Mouse (Mus musculus) limb, embryonic 14.5 days (tissue): ENCODE measurements around the gene 3110082I17Rik. TPM values are rescaled to one million over a fixed set of nuclear protein-coding genes. Genes with fewer than 3 reads are reported as not detected.

ENCODE experiments used
- ATAC-seq: fragments of 200-750 bp; cut with Nextera tagmentation; 2 replicates; pipeline ENCODE4 v1.8.0; 2017; ENCODE audit warnings: low read depth, moderate number of reproducible peaks, moderate TSS enrichment; ENCODE audit not compliant: low FRiP score
- DNase-seq: peaks from one replicate; pipeline ENCODE4 v3.0.0-alpha.2; 2015; ENCODE audit warnings: low spot score
- H3K27ac ChIP-seq: fragments of 300-500 bp; sonication (generic); replicated peaks from 2 replicates; pipeline ENCODE4 v1.5.1; 2014; ENCODE audit warnings: low read depth, mild to moderate bottlenecking, low read length, moderate library complexity, mixed read lengths
- H3K27me3 ChIP-seq: fragments of 300-500 bp; sonication (generic); 2 replicates; pipeline ENCODE4 v1.6.1; 2014; ENCODE audit warnings: low read length, mixed read lengths; ENCODE audit not compliant: control insufficient read depth, insufficient read depth
- H3K36me3 ChIP-seq: fragments of 300-500 bp; sonication (generic); 2 replicates; pipeline ENCODE4 v1.6.1; 2014; ENCODE audit warnings: mild to moderate bottlenecking, low read length, moderate library complexity, mixed read lengths; ENCODE audit not compliant: control insufficient read depth, insufficient read depth
- H3K4me1 ChIP-seq: fragments of 300-500 bp; sonication (generic); 2 replicates; pipeline ENCODE4 v1.6.1; 2014; ENCODE audit warnings: antibody characterized with exemption, low read length, mixed read lengths; ENCODE audit not compliant: control insufficient read depth, insufficient read depth
- H3K4me2 ChIP-seq: fragments of 300-500 bp; sonication (generic); replicated peaks from 2 replicates; pipeline ENCODE4 v1.6.1; 2014; ENCODE audit warnings: low read depth, mild to moderate bottlenecking, low read length, moderate library complexity; ENCODE audit not compliant: severe bottlenecking
- H3K4me3 ChIP-seq: fragments of 300-500 bp; sonication (generic); replicated peaks from 2 replicates; pipeline ENCODE4 v1.5.1; 2014; ENCODE audit warnings: low read length
- H3K9ac ChIP-seq: fragments of 300-500 bp; sonication (generic); 2 replicates; pipeline ENCODE4 v1.6.1; 2014; ENCODE audit warnings: mild to moderate bottlenecking, low read depth, low read length, moderate library complexity; ENCODE audit not compliant: severe bottlenecking
- H3K9me3 ChIP-seq: fragments of 300-500 bp; sonication (generic); 2 replicates; pipeline ENCODE4 v1.6.1; 2016; ENCODE audit warnings: low read length; ENCODE audit not compliant: control insufficient read depth
- POLR2A ChIP-seq: fragments of 200-500 bp; IDR thresholded peaks from 2 replicates; pipeline ENCODE4 v1.8.0; 2012; ENCODE audit warnings: inconsistent platforms, mild to moderate bottlenecking, moderate library complexity, borderline replicate concordance; ENCODE audit not compliant: insufficient read depth, insufficient read length; ENCODE audit errors: extremely low read depth
- WGBS: fragments of 180-500 bp; shearing (Covaris S2); extraction: QIAGEN DNeasy Blood & Tissue Kit; methylation state at CpG from one replicate; pipeline ENCODE4 v1.1.7; 2014; 5-methylcytosine and 5-hydroxymethylcytosine counted together
- polyA plus RNA-seq, 2 experiments: library from polyadenylated mRNA; depleted of rRNA in 1 of 2; stranded (reverse) in 1 of 2; unstranded in 1 of 2; fragments of >200 nt; fragmentation: Nextera tagmentation in 1 of 2; extraction: Ambion mirVana in 1 of 2; gene quantifications; 2 replicates each; pipeline versions ENCODE4 v1.2.1 to v1.2.3; 2012 to 2014

3110082I17Rik gene
- polyA plus RNA-seq, 2 experiments: 23.2 to 27.9 TPM

DNA sequence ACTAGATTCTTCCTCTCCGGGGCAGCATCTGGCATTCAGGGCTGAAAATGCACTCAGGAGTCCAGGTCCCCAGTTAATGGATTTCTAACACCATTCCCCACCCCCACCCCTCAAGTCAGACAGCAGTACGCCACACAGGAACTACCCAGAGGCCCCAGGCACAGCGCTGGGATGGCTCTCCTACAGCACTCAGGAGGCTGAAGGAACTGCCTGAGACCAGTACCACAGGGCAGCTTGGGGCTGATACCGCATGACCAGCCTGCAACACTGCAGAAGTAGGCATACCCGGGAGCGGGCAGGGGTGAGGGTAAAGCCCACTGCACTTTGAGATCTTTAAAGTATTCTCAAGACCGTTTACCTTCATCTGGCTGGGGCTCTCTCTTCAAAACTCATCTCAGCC, 54.8 kb downstream of the 3110082I17Rik start:
- Histone ChIP-seq H3K4me2 (no peak overlapping the region), H3K4me1 (peaks cover 16% of the 10 kb centered on the region), H3K27me3 (no peaks in the 10 kb centered on the region), H3K9ac (no peak overlapping the region), H3K9me3 (no peaks in the 10 kb centered on the region), H3K36me3 (no peaks in the 10 kb centered on the region), H3K27ac (no peak overlapping the region; the same call in 1 of the 2 replicates), H3K4me3 (no peak overlapping the region)
- TF ChIP-seq POLR2A: no peak
- ATAC-seq (no peak), DNase-seq (no peak)
- WGBS: 64% methylated on average over 7 of the region's 7 CpGs

DNA sequence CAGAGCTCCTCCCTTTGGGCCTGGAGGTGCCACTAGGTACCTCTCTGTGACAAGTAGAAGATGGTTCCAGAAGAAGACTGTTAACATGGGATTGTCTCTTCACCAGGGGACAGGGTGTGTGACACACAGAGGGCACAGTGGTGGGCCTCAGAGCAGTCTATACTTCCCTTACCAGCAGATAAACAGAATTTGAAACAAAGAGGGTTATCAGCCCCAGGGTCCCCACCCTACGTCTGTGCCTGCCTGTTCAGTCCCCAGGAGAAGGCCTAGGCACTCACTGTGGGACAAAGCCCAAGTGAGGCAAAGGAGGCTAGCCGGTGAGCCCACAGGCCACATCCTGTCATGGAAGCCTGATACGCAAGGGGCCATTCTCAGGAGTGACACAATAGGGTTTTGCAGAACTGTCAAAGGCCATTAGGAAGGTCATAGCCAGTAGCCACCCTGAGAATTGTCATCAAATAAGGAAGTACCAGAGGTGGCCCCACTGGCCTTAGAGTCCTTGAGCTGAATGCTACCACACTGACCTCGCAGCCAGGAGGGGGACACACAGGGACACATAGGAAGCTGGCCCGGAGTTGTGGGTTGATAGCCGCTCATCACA, 55.4 kb downstream of the 3110082I17Rik start, which contains the start of gene C130050O18Rik:
C130050O18Rik (plus strand) TSS at position 480 of the 601 bp plus-strand sequence.
- 78% methylated on average over 6 of the region's 6 CpGs for WGBS
- TF ChIP-seq POLR2A: no peak
- DNase-seq: no peak
- Histone ChIP-seq H3K9me3 (no peaks in the 10 kb centered on the region), H3K9ac (no peak within 1 kb of the TSS), H3K4me2 (no peak within 1 kb of the TSS), H3K36me3 (no peaks in the 10 kb centered on the region), H3K4me1 (peaks cover 16% of the 10 kb centered on the region), H3K27me3 (no peaks in the 10 kb centered on the region), H3K27ac (no peak within 1 kb of the TSS; the same call in 1 of the 2 replicates), H3K4me3 (no peak within 1 kb of the TSS)
- no peak for ATAC-seq

DNA sequence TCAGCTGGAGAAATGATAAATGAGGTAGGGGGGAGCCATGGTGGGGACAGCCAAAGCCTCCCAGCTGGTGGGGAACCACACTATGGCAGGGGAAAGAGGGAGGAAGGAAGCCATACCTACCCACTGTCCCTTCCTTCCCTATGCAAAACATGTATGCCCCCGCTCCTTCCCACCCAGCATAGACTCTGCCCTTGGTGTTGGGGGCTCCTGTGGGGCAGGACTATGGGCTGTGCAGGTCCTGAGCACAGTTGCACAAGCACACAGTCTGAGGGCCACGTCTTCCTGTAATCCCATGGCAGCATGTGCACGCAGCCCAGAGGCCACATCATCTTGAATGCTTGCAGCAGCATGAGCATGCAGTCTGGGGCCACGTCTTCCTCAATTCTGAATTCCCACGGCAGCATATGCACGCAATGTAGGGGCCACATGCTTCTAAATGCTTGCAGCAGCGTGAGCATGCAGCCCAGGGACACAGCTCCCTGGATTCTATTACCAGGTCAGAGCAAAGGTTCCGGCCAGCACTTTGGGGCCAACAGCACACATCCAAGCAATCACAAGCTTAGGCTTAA, 56.6 kb downstream of the 3110082I17Rik start:
- no peak for TF ChIP-seq POLR2A
- no peak overlapping the region for H3K9ac ChIP-seq
- ATAC-seq (no peak), DNase-seq (no peak)
- no peak overlapping the region for H3K4me3 ChIP-seq
- H3K9me3 ChIP-seq: no peaks in the 10 kb centered on the region
- no peak overlapping the region for H3K27ac ChIP-seq
- H3K4me2 ChIP-seq: no peak overlapping the region
- WGBS: 87% methylated on average over 8 of the region's 8 CpGs
- H3K27me3 ChIP-seq: no peaks in the 10 kb centered on the region
- no peaks in the 10 kb centered on the region for H3K36me3 ChIP-seq
- peaks cover 16% of the 10 kb centered on the region for H3K4me1 ChIP-seq

DNA sequence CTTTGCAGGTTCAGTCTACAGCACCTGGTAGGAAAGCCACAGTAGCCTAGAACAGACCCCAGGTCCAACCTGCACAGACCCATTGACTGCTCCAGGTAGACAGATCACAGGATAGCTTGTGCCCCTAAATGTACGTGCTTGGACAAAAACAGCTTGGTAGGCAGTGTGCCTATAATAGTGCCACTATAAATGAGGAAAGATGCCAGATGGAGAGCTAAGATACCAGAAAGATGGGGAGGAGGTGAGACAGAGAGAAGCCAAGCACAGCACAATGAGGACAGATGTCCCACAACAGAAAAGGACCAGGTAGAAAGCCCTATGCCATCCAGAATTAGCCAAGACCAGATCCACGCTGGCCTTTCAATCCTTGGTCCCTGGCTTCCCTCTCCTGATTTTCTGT, 58.2 kb downstream of the 3110082I17Rik start:
- H3K4me3 ChIP-seq: no peak overlapping the region
- H3K27me3 ChIP-seq: no peaks in the 10 kb centered on the region
- no peak overlapping the region for H3K4me2 ChIP-seq
- TF ChIP-seq POLR2A: no peak
- no peaks in the 10 kb centered on the region for H3K9me3 ChIP-seq
- H3K9ac ChIP-seq: no peak overlapping the region
- ATAC-seq: no peak
- 95% methylated on average over 2 of the region's 2 CpGs for WGBS
- no peaks in the 10 kb centered on the region for H3K36me3 ChIP-seq
- peaks cover 11% of the 10 kb centered on the region for H3K4me1 ChIP-seq
- no peak overlapping the region for H3K27ac ChIP-seq
- no peak for DNase-seq

DNA sequence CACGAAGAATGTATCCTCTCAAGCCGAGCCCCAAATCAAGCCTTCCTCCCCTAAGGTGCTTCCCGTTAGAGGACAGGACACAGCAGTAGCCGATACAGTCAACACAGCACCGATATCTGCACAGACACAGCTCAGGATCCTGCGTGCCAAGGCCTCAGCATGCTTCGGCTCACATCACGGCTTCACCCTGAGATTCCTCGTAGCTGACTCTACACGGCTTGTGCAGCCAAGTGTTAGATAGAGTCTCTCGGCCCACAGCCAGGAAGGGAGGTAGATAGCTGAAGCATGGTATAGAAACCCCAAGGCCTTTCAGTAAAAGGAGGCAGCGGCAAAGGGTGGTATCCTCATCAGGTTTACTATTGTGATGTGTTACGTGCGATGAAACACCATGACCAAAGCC, 60.3 kb downstream of the 3110082I17Rik start:
- Histone ChIP-seq H3K4me2 (no peak overlapping the region), H3K9ac (no peak overlapping the region), H3K4me3 (no peak overlapping the region), H3K36me3 (no peaks in the 10 kb centered on the region), H3K4me1 (0 out of 2 replicates have a peak, but pooled peaks cover 5% of the 10 kb centered on the region), H3K9me3 (no peaks in the 10 kb centered on the region), H3K27ac (no peak overlapping the region), H3K27me3 (no peaks in the 10 kb centered on the region)
- no peak for TF ChIP-seq POLR2A
- DNase-seq (no peak), ATAC-seq (no peak)
- 91% methylated on average over 14 of the region's 14 CpGs for WGBS
